ENCODE assay signal across 8 mouse cellular contexts in the genomic region with DNA sequence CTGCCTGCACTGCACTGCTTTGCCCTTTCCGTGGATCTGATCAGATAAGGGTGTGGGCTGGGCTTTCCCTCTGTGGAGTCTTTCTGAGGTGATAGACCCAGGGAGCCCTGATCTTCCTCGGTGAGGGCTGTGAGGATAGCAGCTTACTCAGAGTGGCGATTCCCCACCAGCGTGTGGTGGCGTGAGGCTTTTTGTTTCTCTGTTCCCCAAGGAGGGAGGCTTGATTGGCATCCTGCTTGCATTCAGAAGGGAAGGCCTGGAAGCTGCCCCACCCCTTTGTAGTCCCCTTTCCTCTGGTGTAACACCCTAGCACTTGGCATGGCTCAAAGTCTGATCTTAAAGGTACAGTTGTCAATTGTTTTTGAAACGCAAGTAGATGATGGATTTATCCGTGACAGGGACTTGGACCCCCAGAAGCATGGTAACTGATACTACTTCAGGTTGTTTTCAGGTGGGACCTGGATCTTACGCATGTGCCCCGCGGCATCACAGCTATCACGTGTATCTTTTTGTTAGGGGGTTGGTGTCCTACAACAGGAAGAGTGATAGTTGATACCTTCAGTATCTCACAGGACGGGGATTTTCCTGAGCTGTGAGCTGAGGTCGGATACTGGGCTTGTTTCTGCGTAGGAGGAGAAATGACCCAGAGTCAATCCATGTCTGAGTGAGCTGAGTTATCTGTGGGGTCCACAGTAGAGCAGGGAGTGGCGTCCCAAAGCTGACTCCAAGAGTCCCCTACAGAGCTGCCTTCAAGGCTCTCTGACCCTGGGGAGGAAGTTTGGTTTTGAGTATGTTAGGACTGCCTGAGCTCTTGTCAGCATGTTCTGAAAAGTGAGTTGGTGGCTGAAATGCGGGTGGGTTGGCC. TPM values are rescaled to one million over a fixed set of nuclear protein-coding genes. Genes with fewer than 3 reads are reported as not detected.
A peak's percentile ranks its signal among the peaks of the same experiment; 100 is the strongest.
DNase-seq lines count a peak whose midpoint lies in the region; ATAC-seq and TF ChIP-seq lines count a peak whose summit lies in the region.

No protein-coding gene starts in this region.

- no peak overlapping the region for H3K4me3 ChIP-seq in embryonic fibroblast, embryonic 13.5 days (ENCODE audit: insufficient read depth, low read length)

- intact Hi-C loops in left cerebral cortex, postnatal 14 days (cut with DNase I) = loop anchor here (2.0 kb wide), 1 partner anchor 28 kb away; no protein-coding TSS in a partner anchor

- peaks cover 22% of the 10 kb centered on the region for H3K4me1 ChIP-seq in embryonic fibroblast, embryonic 13.5 days (ENCODE audit: control insufficient read depth, insufficient read depth, low read length)

- no peak for TF ChIP-seq CTCF in embryonic fibroblast, embryonic 13.5 days (IDR thresholded peaks at IDR 0.05; ENCODE audit: borderline replicate concordance, insufficient read depth, low read length)

- TF ChIP-seq POLR2A in embryonic fibroblast, embryonic 13.5 days (IDR thresholded peaks at IDR 0.05; ENCODE audit: low read depth, low read length) = no peak

- H3K27ac ChIP-seq in embryonic fibroblast, embryonic 13.5 days (ENCODE audit: insufficient read depth, low read length) = peak overlapping the region; percentile 84

- peak; percentile 14 for DNase-seq in embryo, embryonic 9.5 days (ENCODE audit: extremely low spot score)
- DNase-seq in embryo, embryonic 10 days (ENCODE audit: low spot score) = no peak
- peak; percentile 92 for DNase-seq in 3T3-L1 (ENCODE audit: low read depth, low spot score)
- DNase-seq in heart, postnatal 4 days = peak; percentile 61
- DNase-seq in right cerebral cortex, adult 18-20 months = no peak
- DNase-seq in left cerebral cortex, postnatal 14 days (ENCODE audit: low spot score in 2 of 2) = no peak

- ATAC-seq in megakaryocyte-erythroid progenitor cell, adult 5-6 weeks (replicated peaks; ENCODE audit: low FRiP score, low TSS enrichment, poor library complexity, severe bottlenecking) = 0 out of 2 replicates have a peak, but pooled peaks have one; percentile 38

RNA-seq across cellular contexts. Expression of a gene that starts 36.2 kb away (rescaled TPM):
- polyA plus RNA-seq in embryonic fibroblast, embryonic 13.5 days (2011; ENCODE audit: insufficient read length, low read depth, missing spikeins) = 19.9 and 22.1 TPM in 2 replicates
- total RNA-seq in heart, postnatal 4 days (2021) = 10 to 100 TPM; 26.5 to 28.6 TPM
- 2.0 and 3.6 TPM in 2 replicates for total RNA-seq in megakaryocyte-erythroid progenitor cell, adult 5-6 weeks (2014; fragmentation: Nextera tagmentation)
- total RNA-seq in megakaryocyte-erythroid progenitor cell, adult 5-6 weeks (2017) = 1.5 and 1.8 TPM in 2 replicates
- total RNA-seq in left cerebral cortex, postnatal 14 days (2021) = 10 to 100 TPM; 60.1 to 64.4 TPM

Comparison
In these comparisons a context has a peak if more than half of its experiments do, and no peak if none do; other contexts are left out.
1. DNase-seq: peak in embryo, embryonic 9.5 days (single experiment), 3T3-L1 (single experiment) and heart, postnatal 4 days (single experiment); none in embryo, embryonic 10 days (single experiment), right cerebral cortex, adult 18-20 months (single experiment) and left cerebral cortex, postnatal 14 days (0 of 2).
2. RNA of a gene that starts 36.2 kb away (total RNA-seq): 60.1 to 64.4 TPM in left cerebral cortex, postnatal 14 days and 26.5 to 28.6 TPM in heart, postnatal 4 days; 1.5 to 3.6 TPM in megakaryocyte-erythroid progenitor cell, adult 5-6 weeks; every median in the first group is over 4 times any median in the second.